Mouse (Mus musculus): Measurements from ENCODE around the gene Dnajb6. TPM values are rescaled to one million over a fixed set of nuclear protein-coding genes. Genes with fewer than 3 reads are reported as not detected.

The Dnajb6 gene
- total RNA-seq, 4 experiments from 2014 or later: 79.5 to 84.4 (median 83.3) TPM

GRCm38 (mm10) chr5:29848091-29848490, 112.6 kb downstream of the Dnajb6 start:
- no peak for DNase-seq (ENCODE audit: low spot score)

GRCm38 (mm10) chr5:29852376-29852775, 116.9 kb downstream of the Dnajb6 start:
- DNase-seq (ENCODE audit: low spot score): no peak

- DNase-seq (ENCODE audit: low spot score): no peak
Observed at GRCm38 (mm10) chr5:29853035-29853434, 117.5 kb downstream of the Dnajb6 start.

GRCm38 (mm10) chr5:29854376-29854775, 118.9 kb downstream of the Dnajb6 start:
- peak; percentile 69 for DNase-seq (ENCODE audit: low spot score)

DNA sequence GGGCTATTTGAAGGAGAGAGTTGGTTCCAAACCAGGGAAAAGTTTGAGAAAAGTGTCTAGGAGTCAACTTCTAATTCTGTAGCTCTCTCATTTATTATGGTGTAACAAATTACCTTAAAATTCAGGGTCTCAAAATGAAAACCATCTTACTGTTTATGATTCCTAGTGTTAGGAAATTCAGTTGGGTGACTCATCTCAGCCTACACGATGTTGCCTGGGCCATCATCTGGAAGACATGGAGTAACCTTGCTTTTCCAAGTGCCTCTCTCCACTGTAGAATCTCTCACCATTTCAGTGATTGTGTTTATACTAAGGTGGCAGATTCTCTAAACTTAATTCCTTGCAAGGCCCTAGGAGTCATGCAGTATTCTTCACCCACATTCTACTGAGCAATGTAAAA, 119.5 kb downstream of the Dnajb6 start:
- no peak for DNase-seq (ENCODE audit: low spot score)

DNA sequence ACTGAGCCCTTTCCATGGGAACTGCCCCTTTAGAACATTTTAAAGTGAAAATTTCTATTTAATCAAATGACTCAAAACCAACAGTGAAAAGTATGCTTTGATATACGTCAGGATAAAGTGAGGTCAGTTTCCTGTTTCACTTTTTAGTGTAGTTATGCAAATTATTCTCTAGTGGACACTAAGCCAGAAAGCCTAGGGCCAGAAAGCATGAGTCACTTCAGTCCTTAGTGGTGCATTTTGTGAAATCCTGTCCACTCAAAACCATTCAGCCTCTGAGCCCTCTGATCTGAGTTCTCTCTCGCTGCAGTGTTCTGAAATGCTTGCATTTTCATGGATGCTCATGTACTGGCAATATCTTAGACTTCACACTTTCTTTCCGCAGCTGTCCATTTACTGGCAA, 126.0 kb downstream of the Dnajb6 start:
- no peak for DNase-seq (ENCODE audit: low spot score)

GRCm38 (mm10) chr5:29862388-29862787, 126.9 kb downstream of the Dnajb6 start:
- DNase-seq (ENCODE audit: low spot score): no peak

DNA sequence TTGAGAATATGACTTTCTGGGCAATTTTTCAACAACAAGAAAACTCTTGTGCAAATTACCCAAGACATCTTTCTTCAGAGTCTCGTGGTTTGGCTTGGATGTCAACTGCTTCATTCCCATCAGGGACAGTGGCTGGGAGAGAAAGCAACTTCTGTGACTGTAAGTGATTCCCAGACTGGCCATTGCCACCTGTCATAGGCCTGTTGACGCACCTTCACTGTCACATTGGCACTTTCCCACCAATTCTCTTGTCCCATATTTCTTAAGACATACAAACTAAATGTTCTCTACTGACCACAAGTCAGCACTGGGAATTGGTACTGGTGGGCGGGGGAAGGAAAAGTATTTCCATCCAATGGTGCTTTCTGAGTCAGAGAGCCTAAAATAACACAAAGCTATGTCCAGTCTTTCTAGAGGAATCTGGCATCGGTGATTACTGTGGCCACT, 128.8 kb downstream of the Dnajb6 start:
- peak; percentile 82 for DNase-seq (ENCODE audit: low spot score)

DNA sequence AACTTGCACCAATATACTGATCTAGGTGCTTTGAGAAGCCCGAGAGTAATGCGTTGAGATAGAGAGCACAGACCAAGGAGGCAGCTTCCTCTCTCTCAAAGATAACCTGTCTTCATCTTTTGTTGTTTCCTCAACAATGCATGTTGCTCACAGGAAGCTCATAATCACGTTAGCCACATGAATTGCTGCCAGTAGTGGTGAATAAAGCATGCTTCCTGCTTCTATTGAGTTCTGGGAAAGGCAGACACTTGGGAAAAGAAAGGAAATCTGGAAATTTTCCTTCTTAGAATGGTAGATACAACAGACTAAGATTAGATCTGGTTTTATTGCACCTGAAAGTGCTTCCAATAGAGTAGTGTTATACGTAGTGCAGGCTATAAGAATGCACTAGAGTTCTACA, 129.5 kb downstream of the Dnajb6 start:
- DNase-seq (ENCODE audit: low spot score): peak; percentile 61

Other genes starting within 250 kb of the Dnajb6 start
- 10 to 100 TPM; 35.2 to 42.7 (median 39.9) TPM for gene Ube3c, start 166.4 kb upstream of the Dnajb6 start, total RNA-seq (2022)
- gene Gm5129, start 248 bp downstream of the Dnajb6 start, total RNA-seq (2022): not detected